Mouse (Mus musculus): ENCODE measurements around the gene Trim39. TPM values are rescaled to one million over a fixed set of nuclear protein-coding genes. Genes with fewer than 3 reads are reported as not detected.

Trim39 gene
- polyA plus RNA-seq, 1 experiment from 2014 or later, result 12.5 TPM

Other genes with a start within 250 kb of the Trim39 start
- 9.3 and 14.2 TPM in 2 replicates for gene H2-T23, start 239.4 kb downstream of the Trim39 start, polyA plus RNA-seq (2015; fragmentation: Nextera tagmentation; extraction: Ambion mirVana)
- 13.3 and 13.9 TPM in 2 replicates for gene H2-T22, start 229.5 kb downstream of the Trim39 start, polyA plus RNA-seq (2015; fragmentation: Nextera tagmentation; extraction: Ambion mirVana)
- 0.11 and 0.25 TPM in 2 replicates for gene Gm6034, start 229.3 kb downstream of the Trim39 start, polyA plus RNA-seq (2015; fragmentation: Nextera tagmentation; extraction: Ambion mirVana)
- gene Gm11127, start 213.9 kb downstream of the Trim39 start, polyA plus RNA-seq (2015; fragmentation: Nextera tagmentation; extraction: Ambion mirVana), result 3.3 and 3.5 TPM in 2 replicates
- 0.11 TPM in 2 replicates for gene Gm19684, start 150.6 kb downstream of the Trim39 start, polyA plus RNA-seq (2015; fragmentation: Nextera tagmentation; extraction: Ambion mirVana)
- 1.4 and 1.5 TPM in 2 replicates for gene Gm7030, start 142.8 kb downstream of the Trim39 start, polyA plus RNA-seq (2015; fragmentation: Nextera tagmentation; extraction: Ambion mirVana)
- 1.2 and 2.2 TPM in 2 replicates for gene Gm8909, start 103.7 kb downstream of the Trim39 start, polyA plus RNA-seq (2015; fragmentation: Nextera tagmentation; extraction: Ambion mirVana)
- 24.3 and 30.1 TPM in 2 replicates for gene H2-T3, start 82.0 kb downstream of the Trim39 start, polyA plus RNA-seq (2015; fragmentation: Nextera tagmentation; extraction: Ambion mirVana)
- 124 and 141 TPM in 2 replicates for gene Rpp21, start 14.2 kb downstream of the Trim39 start, polyA plus RNA-seq (2015; fragmentation: Nextera tagmentation; extraction: Ambion mirVana)
- gene H2-M10.2, start 14.2 kb upstream of the Trim39 start, polyA plus RNA-seq (2015; fragmentation: Nextera tagmentation; extraction: Ambion mirVana), result not detected in 2 replicates
- gene H2-M10.1, start 53.9 kb upstream of the Trim39 start, polyA plus RNA-seq (2015; fragmentation: Nextera tagmentation; extraction: Ambion mirVana), result not detected in 2 replicates
- not detected in 2 replicates for gene H2-M10.3, start 96.2 kb upstream of the Trim39 start, polyA plus RNA-seq (2015; fragmentation: Nextera tagmentation; extraction: Ambion mirVana)
- gene H2-M10.4, start 190.1 kb upstream of the Trim39 start, polyA plus RNA-seq (2015; fragmentation: Nextera tagmentation; extraction: Ambion mirVana), result not detected in 2 replicates

All from intestine, embryonic 15.5 days (tissue).